Mouse (Mus musculus) kidney, embryonic 14.5 days (tissue): ENCODE measurements around the gene Pus7l. TPM values are rescaled to one million over a fixed set of nuclear protein-coding genes. Genes with fewer than 3 reads are reported as not detected.

Source experiments
- ATAC-seq: fragments of 200-750 bp; cut with Nextera tagmentation; 2 replicates; pipeline ENCODE4 v1.8.0; 2017; ENCODE audit warnings: moderate number of reproducible peaks, mild to moderate bottlenecking, moderate TSS enrichment, moderate library complexity; ENCODE audit not compliant: low FRiP score, low TSS enrichment
- H3K27ac ChIP-seq: fragments of 300-500 bp; sonication (generic); 2 replicates; pipeline ENCODE4 v1.5.1; 2014; ENCODE audit warnings: low read depth, mild to moderate bottlenecking, low read length, moderate library complexity, mixed read lengths
- H3K27me3 ChIP-seq: fragments of 300-500 bp; sonication (generic); 2 replicates; pipeline ENCODE4 v1.6.1; 2014; ENCODE audit warnings: mild to moderate bottlenecking, low read length; ENCODE audit not compliant: control insufficient read depth, insufficient read depth
- H3K36me3 ChIP-seq: fragments of 300-500 bp; sonication (generic); 2 replicates; pipeline ENCODE4 v1.6.1; 2014; ENCODE audit warnings: low read length, mixed read lengths; ENCODE audit not compliant: control insufficient read depth, insufficient read depth
- H3K4me1 ChIP-seq: fragments of 300-500 bp; sonication (generic); 2 replicates; pipeline ENCODE4 v1.6.1; 2014; ENCODE audit warnings: low read length, mixed read lengths; ENCODE audit not compliant: control insufficient read depth, insufficient read depth
- H3K4me2 ChIP-seq: fragments of 300-500 bp; sonication (generic); replicated peaks from 2 replicates; pipeline ENCODE4 v1.6.1; 2014; ENCODE audit warnings: low read depth, mild to moderate bottlenecking, low read length
- H3K4me3 ChIP-seq: fragments of 300-500 bp; sonication (generic); 2 replicates; pipeline ENCODE4 v1.5.1; 2014; ENCODE audit warnings: mild to moderate bottlenecking, low read length
- H3K9ac ChIP-seq: fragments of 300-500 bp; sonication (generic); 2 replicates; pipeline ENCODE4 v1.6.1; 2014; ENCODE audit warnings: low read depth, mild to moderate bottlenecking, low read length, moderate library complexity
- H3K9me3 ChIP-seq: fragments of 300-500 bp; sonication (generic); 2 replicates; pipeline ENCODE4 v1.6.1; 2016; ENCODE audit warnings: low read length; ENCODE audit not compliant: control insufficient read depth
- WGBS: fragments of 180-500 bp; shearing (Covaris S2); extraction: QIAGEN DNeasy Blood & Tissue Kit; methylation state at CpG from one replicate; pipeline ENCODE4 v1.1.7; 2014; 5-methylcytosine and 5-hydroxymethylcytosine counted together
- polyA plus RNA-seq: library from polyadenylated mRNA; unstranded; fragments of >200 nt; fragmentation: Nextera tagmentation; extraction: Ambion mirVana; gene quantifications from 2 replicates; pipeline ENCODE4 v1.2.1, GENCODE M21; 2014

Gene Pus7l
- polyA plus RNA-seq, 1 experiment from 2014 or later: 11.4 TPM

DNA sequence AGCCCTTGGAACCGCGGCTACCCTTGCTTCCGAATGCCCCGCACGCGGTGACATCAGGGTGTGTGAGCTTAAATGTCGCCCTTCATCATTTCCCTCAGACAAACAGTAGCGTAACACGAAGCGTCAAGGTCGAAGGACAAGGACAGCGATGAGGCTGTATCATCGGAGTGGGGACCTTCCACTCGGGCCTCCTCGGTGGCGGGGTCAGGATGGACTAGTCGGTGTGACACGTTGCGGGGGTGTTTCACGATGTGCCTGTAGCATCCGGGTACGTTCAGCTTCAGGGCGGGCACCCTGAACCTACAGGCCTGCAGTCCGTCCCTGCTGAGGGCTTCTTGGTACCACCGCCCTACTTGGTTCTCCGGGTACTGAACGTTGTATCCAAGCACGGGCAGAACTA is 20.1 kb downstream of the Pus7l start:
- no peaks in the 10 kb centered on the region for H3K9me3 ChIP-seq
- 83% methylated on average over 28 of the region's 28 CpGs for WGBS
- H3K27ac ChIP-seq: no peak overlapping the region
- H3K9ac ChIP-seq: no peak overlapping the region
- no peak for ATAC-seq
- no peak overlapping the region for H3K4me2 ChIP-seq
- no peaks in the 10 kb centered on the region; the same call in 1 of the 2 replicates for H3K4me1 ChIP-seq
- H3K36me3 ChIP-seq: peaks cover 11% of the 10 kb centered on the region; the same call in 1 of the 2 replicates
- H3K27me3 ChIP-seq: no peaks in the 10 kb centered on the region
- no peak overlapping the region for H3K4me3 ChIP-seq

DNA sequence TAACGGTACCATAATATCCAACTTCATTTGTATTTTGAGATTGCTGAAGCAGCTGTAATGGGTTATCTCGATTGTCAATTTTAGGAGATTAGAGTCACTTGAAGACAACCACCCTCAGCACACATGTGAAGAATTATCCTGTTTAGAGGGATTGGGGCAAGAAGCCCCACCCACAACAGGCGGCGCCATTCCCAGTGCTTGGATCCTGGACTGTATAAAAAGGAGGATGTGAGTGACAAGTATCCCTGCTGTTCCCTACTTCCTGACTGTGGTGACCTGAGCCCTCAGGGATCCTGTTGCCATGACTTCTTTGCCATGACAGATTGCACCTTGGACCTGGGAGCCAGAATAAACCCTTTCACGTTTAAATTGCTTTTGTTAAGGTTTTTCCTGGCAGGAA is 22.4 kb downstream of the Pus7l start:
- H3K4me2 ChIP-seq: no peak overlapping the region
- WGBS: 71% methylated on average over 5 of the region's 5 CpGs
- H3K9ac ChIP-seq: no peak overlapping the region
- ATAC-seq: no peak
- peaks cover 1% of the 10 kb centered on the region; the same call in 1 of the 2 replicates for H3K36me3 ChIP-seq
- no peak overlapping the region for H3K27ac ChIP-seq
- no peak overlapping the region for H3K4me3 ChIP-seq
- H3K27me3 ChIP-seq: no peaks in the 10 kb centered on the region
- no peaks in the 10 kb centered on the region; the same call in 1 of the 2 replicates for H3K4me1 ChIP-seq
- no peaks in the 10 kb centered on the region for H3K9me3 ChIP-seq

DNA sequence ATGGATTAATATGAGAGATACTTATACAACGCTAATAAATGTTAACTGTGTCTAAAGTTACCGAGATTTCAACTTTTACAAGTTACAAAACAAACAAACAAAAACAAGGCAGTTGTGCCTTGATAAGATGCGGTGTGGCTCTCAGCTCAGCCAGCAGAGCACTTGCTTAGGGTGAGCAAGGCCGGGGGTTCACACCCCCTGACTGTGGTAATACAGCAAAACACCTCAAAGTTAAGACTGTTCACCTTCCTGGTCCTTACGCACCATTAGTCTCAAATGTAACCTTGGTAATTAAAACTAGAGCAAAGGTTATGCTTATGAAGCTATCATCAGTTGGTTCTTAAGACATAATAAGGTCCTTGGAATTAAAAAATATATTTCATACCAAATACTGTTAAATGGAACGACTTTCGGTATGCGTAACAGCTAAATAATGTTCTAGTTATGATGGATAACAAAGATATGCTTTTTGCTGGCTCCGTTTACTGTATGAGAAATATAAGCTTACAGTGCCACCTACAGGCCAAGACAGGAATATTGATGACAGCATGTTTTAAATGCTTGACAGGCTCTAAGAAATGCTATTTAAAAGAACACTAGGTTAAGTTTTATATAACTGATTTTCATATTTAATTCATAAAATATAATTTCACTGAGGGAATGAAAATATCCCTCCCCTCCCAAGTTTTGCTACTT is 23.0 kb downstream of the Pus7l start:
- WGBS: 43% methylated on average over 9 of the region's 9 CpGs
- H3K4me2 ChIP-seq: no peak overlapping the region
- no peak overlapping the region for H3K27ac ChIP-seq
- no peak overlapping the region for H3K9ac ChIP-seq
- H3K4me1 ChIP-seq: no peaks in the 10 kb centered on the region; the same call in 1 of the 2 replicates
- no peaks in the 10 kb centered on the region for H3K9me3 ChIP-seq
- no peak overlapping the region for H3K4me3 ChIP-seq
- ATAC-seq: no peak
- H3K36me3 ChIP-seq: no peaks in the 10 kb centered on the region
- H3K27me3 ChIP-seq: no peaks in the 10 kb centered on the region

DNA sequence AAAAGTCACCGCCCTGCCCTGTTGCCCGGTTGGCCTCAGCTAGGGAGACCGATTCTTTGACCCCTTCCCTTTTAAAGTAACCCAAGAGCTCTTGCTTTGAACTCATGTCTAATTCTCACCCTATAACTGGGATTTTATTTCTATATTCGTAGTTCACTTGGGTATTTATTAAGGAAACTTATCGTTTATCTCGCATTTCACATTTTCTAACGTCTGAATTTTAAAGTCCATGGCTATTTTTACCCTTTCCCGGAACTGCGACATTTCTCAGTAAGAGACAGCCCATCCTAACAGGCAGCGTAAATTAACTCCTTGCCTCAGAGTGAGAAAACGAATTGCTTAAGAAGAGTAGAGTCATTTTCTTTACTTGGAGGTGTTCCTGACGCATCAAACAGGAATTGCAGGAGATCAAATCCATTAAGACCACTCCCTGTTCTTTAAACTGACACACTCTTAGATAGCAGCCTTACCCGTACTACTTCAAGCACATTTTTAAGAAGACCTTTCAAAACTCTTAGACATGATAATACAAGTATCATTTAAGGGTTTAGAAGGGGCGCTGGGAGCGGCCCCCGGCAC is 25.3 kb downstream of the Pus7l start:
- no peak overlapping the region for H3K4me3 ChIP-seq
- H3K9ac ChIP-seq: no peak overlapping the region
- no peak overlapping the region for H3K4me2 ChIP-seq
- H3K27ac ChIP-seq: no peak overlapping the region
- no peaks in the 10 kb centered on the region for H3K9me3 ChIP-seq
- ATAC-seq: no peak
- 66% methylated on average over 16 of the region's 16 CpGs for WGBS
- H3K4me1 ChIP-seq: no peaks in the 10 kb centered on the region; the same call in 1 of the 2 replicates
- no peaks in the 10 kb centered on the region for H3K27me3 ChIP-seq
- no peaks in the 10 kb centered on the region for H3K36me3 ChIP-seq

DNA sequence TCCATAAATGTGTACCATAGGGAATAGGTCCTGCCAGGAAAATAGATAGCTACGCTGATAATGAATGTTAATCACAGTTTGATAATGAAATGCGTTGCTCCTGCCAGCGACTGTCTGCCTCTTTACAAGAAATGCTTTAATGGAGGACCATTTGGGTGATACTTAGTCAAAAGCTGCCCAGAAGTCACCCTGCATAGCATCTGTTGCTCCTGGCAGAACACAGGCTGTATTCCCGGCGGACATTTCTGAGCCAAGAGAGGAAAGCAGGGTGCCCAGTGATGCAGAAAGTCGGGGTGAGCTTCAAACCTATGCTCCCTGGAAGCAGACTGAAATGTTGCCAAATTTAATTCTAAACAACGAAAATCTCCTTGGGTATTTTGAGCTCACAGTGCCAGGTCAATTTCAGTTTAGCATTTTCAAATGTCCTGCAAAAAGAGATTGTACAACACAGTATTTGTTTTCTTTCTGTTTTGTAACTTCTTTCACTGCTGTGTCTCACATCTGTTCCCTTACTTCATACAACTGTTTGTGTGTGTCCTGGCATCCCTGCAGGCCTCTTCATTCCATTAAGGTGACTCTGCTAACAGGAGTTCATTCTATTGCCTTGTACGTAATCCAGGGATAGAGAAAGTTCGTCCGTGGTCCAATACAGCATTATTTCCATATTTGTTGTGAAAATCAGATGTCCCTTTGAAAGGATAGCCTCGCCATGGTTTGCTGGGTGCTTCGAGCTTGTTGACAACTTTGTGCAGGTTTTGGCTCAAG is 39.7 kb downstream of the Pus7l start:
- WGBS: 84% methylated on average over 12 of the region's 12 CpGs
- no peak overlapping the region for H3K27ac ChIP-seq
- H3K9ac ChIP-seq: no peak overlapping the region
- H3K36me3 ChIP-seq: no peaks in the 10 kb centered on the region
- H3K9me3 ChIP-seq: no peaks in the 10 kb centered on the region
- H3K27me3 ChIP-seq: no peaks in the 10 kb centered on the region
- H3K4me1 ChIP-seq: no peaks in the 10 kb centered on the region
- H3K4me2 ChIP-seq: no peak overlapping the region
- ATAC-seq: no peak
- H3K4me3 ChIP-seq: no peak overlapping the region

DNA sequence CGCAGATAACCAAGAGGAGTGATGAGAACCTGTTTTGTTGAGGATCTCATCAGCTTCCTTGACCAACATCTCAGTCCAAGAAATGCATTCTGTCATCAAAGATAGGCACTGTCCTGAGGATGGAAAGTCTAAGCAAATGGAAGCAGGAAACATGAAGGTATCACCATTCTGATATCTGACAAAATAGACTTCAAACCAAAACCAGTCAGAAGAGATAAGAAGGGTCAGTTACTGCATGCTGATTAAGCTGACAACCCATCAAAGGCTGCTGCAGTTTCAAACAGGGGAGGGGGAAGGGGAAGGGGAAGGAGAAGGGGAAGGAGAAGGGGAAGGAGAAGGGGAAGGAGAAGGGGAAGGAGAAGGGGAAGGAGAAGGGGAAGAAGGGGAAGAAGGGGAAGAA is 44.1 kb downstream of the Pus7l start:
- Histone ChIP-seq H3K9me3 (0 out of 2 replicates have a peak, but pooled peaks cover 2% of the 10 kb centered on the region), H3K4me1 (no peaks in the 10 kb centered on the region), H3K4me3 (no peak overlapping the region), H3K4me2 (no peak overlapping the region), H3K27ac (no peak overlapping the region), H3K9ac (no peak overlapping the region), H3K36me3 (no peaks in the 10 kb centered on the region), H3K27me3 (no peaks in the 10 kb centered on the region)
- ATAC-seq: no peak
- WGBS: 77% methylated on average over 1 of the region's 1 CpGs

DNA sequence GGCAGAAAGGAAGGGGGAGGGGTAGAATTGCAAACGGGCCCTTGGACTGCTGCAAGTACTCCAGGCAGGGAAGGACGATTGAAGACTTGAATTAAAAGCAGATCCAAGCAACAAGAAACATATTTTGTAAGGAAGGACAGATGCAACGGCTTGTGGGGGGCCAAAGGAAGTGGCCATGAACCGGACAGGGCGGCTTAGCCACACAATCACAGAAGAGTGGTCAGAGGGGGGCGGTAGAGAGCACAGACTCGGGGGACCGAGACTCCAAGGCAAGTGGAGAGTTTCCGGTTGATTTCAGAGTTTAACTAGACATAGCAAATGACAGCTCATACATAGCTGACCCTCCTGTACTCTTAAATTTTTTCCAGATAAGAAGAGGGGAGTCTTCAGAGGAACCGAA is 47.4 kb downstream of the Pus7l start:
- no peaks in the 10 kb centered on the region for H3K36me3 ChIP-seq
- H3K4me1 ChIP-seq: no peaks in the 10 kb centered on the region
- H3K9ac ChIP-seq: no peak overlapping the region
- no peaks in the 10 kb centered on the region for H3K27me3 ChIP-seq
- no peak overlapping the region for H3K4me3 ChIP-seq
- H3K27ac ChIP-seq: no peak overlapping the region
- WGBS: 80% methylated on average over 10 of the region's 10 CpGs
- ATAC-seq: no peak
- H3K4me2 ChIP-seq: no peak overlapping the region
- H3K9me3 ChIP-seq: 0 out of 2 replicates have a peak, but pooled peaks cover 2% of the 10 kb centered on the region

DNA sequence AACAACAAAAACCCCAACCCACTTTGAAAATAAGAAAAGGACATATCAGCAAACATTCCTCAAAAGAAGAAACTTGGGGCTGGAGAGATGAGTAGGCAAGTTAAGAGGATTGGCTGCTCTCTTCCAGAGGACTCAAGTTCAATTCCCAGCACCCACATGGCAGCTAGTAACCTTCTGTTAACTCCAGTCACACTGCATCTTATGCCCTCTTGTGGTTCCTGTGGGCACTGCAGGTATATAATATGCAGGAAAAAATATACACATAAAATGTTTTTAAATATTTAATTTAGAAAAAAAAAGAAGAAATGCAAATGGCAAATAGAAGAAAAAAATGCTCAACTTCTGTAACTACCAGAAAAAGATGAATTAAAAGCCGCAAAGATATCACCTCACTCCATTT is 48.9 kb downstream of the Pus7l start:
- WGBS: 98% methylated on average over 1 of the region's 1 CpGs
- Histone ChIP-seq H3K27ac (no peak overlapping the region), H3K36me3 (no peaks in the 10 kb centered on the region), H3K4me1 (no peaks in the 10 kb centered on the region), H3K4me3 (no peak overlapping the region), H3K27me3 (no peaks in the 10 kb centered on the region), H3K4me2 (no peak overlapping the region), H3K9me3 (0 out of 2 replicates have a peak, but pooled peaks cover 2% of the 10 kb centered on the region), H3K9ac (no peak overlapping the region)
- no peak for ATAC-seq

DNA sequence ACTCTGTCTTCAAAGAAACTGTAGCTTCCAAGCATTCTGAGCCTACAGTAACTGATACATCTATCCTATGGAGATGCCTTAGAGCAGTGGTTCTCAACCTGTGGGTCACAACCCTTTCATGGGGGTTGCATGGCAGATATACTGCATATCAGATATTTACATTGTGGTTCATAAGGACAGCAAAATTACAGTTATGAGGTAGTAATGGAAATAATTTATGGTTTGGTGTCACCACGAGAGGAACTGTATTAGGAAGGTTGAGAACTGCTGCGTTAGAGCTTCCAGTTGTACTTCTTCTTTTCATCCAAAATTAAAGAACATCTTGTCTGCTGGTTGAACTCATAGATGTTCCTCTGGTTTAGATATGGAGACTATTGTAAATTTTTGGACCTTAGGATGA is 53.9 kb downstream of the Pus7l start:
- no peak overlapping the region for H3K9ac ChIP-seq
- H3K9me3 ChIP-seq: 0 out of 2 replicates have a peak, but pooled peaks cover 2% of the 10 kb centered on the region
- no peak overlapping the region for H3K27ac ChIP-seq
- no peaks in the 10 kb centered on the region for H3K4me1 ChIP-seq
- H3K4me2 ChIP-seq: no peak overlapping the region
- no peak overlapping the region for H3K4me3 ChIP-seq
- H3K36me3 ChIP-seq: no peaks in the 10 kb centered on the region
- 89% methylated on average over 2 of the region's 2 CpGs for WGBS
- H3K27me3 ChIP-seq: no peaks in the 10 kb centered on the region
- no peak for ATAC-seq
